Mouse (Mus musculus): ENCODE data around the gene Smim11.

Smim11 gene

GRCm38 (mm10) chr16:92300649-92301411 is at the start of gene Smim11:
Gene Smim11, plus strand, starts transcription at chr16:92301286.
- DNase-seq (ENCODE audit: low read depth, low spot score), result peak; percentile 97

- no peak for DNase-seq (ENCODE audit: low read depth, low spot score)
These were observed 46.8 kb upstream of the Smim11 start for GRCm38 (mm10) chr16:92254316-92254715.

DNA sequence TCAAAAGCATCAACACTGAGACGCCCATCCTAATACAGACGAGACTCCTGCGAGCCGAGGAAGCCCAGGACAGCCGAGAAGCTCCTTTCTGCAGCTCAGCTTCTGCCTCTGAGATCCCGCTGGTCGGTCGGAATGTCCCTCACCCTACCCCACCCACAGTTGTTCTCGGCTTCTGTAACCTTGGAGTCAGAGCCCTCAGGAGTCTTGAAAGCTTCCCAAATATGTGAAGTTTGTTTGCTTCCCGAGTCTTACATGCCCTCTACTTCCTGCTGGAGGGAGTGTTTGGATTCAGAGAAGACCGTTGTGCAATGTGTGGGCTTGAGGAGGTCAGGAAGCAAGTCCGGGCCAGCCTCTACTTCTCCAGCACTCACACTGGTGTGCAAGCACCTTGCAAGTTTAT is 33.2 kb upstream of the Smim11 start:
- no peak for DNase-seq (ENCODE audit: low read depth, low spot score)

GRCm38 (mm10) chr16:92274516-92274915 is 26.6 kb upstream of the Smim11 start:
- no peak for DNase-seq (ENCODE audit: low read depth, low spot score)

DNA sequence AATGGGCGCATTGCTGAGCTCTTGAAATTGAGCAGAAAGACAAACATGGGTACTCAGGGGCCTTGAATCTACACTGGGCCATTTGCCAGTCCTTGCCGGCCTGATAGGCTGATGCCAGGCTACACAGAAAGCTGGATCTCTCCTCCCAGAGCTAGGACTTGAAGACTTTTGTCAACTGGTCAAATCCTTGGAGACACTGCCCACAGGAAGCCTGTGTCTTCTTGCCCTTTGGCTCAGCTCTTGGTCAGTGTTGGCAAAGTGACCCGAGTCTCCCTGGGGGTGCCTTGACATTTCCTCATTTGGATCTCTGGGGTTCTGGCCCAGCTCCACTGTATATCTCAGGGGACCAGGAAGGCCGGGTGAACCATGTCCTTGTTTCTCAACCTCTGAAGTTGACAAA is 25.6 kb upstream of the Smim11 start:
- no peak for DNase-seq (ENCODE audit: low read depth, low spot score)

DNA sequence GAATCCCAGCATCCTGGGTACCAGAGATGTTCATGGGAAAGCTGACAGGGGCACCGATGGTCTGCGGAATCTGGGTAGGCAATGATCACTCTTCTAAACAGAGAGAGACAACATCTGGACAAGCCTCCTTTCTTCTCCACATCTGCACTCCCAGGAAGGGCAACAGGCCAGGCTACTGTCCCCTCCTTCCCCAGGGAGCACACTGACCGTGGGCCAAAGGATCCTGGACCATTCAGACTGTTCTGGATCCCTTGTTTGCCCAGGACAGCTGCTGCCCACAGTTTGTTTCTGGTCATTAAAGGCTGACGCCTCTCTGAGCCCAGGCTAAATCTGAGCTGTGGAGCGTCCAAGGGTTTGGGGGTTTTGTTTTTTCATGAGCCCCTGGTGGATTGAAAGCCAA is 18.4 kb upstream of the Smim11 start:
- DNase-seq (ENCODE audit: low read depth, low spot score), result no peak

- no peak for DNase-seq (ENCODE audit: low read depth, low spot score)
These were observed 16.0 kb upstream of the Smim11 start for GRCm38 (mm10) chr16:92285068-92285467.

DNA sequence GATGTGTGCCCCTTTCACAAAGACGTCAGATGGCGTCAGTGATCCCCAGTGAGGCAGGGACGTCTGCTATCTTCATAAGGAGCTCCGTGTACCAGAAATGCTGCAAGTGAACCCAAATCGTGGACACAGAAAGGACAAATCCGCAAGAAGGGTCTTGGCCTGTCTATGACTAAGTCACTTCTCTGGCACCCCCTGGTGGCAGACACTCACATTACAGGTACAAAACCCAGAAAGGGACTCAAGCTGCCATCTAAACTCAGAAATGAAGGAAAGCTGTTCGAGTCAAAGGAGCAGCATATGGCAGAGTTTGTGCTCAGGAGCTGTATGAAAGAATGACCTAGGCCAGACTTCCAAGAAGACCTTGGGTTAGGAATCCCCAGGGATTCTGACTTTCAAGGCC is 14.5 kb upstream of the Smim11 start:
- peak; percentile 83 for DNase-seq (ENCODE audit: low read depth, low spot score)

- DNase-seq (ENCODE audit: low read depth, low spot score), result no peak
These were observed 12.3 kb upstream of the Smim11 start for GRCm38 (mm10) chr16:92288778-92289177.

DNA sequence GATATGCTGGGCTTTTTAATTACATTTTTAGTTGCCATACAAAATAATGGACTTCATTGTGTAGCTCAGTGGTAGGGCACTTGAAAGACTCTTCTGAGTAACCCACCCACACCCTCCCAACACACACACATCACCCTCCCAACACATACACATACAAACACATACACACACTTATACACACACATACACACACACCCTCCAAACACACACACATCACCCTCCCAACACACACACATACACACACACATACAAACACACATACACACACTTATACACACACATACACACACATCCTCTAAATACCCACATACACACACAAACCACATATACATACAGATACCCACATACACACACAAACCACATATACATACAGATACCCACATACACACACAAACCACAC is 11.0 kb upstream of the Smim11 start:
- DNase-seq (ENCODE audit: low read depth, low spot score), result no peak

GRCm38 (mm10) chr16:92292101-92292500 is 9.0 kb upstream of the Smim11 start, which contains the start of gene Kcne2:
Gene Kcne2, plus strand, starts transcription at chr16:92292389.
- DNase-seq (ENCODE audit: low read depth, low spot score), result no peak

GRCm38 (mm10) chr16:92294267-92294970 is 6.7 kb upstream of the Smim11 start:
- no peak for DNase-seq (ENCODE audit: low read depth, low spot score)

DNA sequence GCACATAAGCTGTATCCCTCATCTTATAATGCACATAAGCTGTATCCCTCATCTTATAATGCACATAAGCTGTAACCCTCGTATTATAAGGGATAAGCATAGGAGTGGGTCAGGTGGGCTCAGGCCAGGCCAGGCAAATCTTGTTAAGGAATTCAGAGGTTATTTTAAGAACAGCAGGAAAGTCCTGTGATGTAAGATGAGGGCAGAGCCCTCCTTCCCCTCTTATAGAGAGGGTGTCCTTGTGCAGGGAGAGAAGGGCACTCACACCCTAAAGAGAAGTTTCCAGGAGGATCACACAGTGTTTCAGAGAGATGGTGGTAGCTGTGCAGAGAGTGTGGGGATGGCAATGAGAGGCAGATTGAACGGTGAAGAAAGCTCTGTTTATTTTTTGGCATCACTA is 5.8 kb upstream of the Smim11 start:
- DNase-seq (ENCODE audit: low read depth, low spot score), result no peak

DNA sequence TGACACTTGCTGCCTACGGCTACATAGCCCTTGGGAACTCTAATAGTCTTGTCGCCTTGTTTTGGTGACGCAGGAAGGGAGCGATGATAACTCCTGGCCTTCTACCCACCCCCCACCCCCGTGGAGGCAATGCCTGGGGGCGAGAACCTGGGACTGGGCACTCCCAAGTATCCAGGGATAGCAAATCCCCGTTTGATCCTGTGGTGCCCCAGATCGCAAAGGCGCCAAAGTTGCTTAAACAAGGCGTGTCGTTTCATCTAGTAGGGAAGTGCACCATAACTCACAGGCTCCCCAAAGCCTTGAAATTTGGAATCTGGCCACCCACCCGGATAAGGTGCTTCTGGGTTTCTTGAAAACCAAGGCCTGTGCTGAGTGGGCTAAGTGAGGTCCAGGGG is 323 bp downstream of the Smim11 start:
- DNase-seq (ENCODE audit: low read depth, low spot score), result no peak

GRCm38 (mm10) chr16:92301989-92302388 is 903 bp downstream of the Smim11 start:
- DNase-seq (ENCODE audit: low read depth, low spot score), result no peak

DNA sequence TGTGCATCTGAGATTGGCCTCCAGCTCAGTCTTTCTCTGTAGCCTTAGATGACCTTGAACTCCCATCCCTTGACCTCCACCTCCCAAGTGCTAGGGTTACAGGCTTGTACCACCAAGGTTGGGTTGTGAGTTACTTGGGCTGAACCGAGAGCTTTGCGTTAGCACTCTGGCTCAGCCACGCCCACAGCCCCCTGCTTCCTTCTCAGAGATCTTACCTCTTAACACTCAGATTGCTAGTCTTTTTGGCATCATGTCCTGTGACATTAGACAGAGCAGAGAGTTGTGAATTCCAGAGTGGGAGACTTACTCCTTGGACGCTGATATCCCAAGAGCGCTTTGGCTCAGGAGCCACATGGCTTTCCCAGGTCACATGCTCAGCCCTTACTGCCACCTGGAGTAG is 1.4 kb downstream of the Smim11 start:
- DNase-seq (ENCODE audit: low read depth, low spot score), result no peak

DNA sequence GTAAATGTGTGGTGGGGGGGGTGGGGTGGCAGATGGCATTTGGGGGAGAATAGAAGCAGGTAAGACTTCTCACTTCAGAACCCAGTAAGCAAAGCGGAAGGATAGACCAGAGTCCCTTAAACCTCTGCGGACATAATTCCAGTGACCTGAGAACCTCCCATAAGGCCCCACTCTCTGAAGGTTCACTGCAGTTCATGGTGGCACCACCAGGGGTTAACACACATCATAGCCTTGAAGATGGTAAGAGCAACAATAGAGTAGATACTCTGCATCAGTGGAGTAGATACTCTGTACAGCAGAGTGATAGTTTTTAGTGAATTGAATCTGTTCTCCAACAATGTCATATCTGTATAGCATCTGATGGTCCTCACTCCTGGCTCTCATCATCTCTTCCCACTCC is 4.4 kb downstream of the Smim11 start:
- peak; percentile 58 for DNase-seq (ENCODE audit: low read depth, low spot score)

DNA sequence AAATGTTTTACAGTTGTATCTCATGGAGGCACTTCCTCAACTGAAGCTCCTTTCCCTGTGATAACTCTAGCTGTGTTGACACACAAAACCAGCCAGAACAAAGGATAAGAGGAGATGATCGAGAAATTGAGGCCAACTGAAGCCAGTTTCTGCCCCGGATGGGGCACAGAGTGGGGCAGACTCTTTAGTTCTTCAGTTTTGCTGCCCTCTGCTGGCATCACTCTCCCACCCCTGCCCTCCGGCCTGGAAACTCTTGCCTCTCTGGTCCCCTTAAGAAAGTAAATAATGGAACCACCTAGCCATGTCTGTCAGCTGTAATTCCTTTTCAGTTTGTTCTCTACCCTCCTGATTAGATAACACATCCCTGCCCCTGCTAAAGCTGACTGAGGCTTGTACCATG is 6.9 kb downstream of the Smim11 start:
- no peak for DNase-seq (ENCODE audit: low read depth, low spot score)

GRCm38 (mm10) chr16:92309126-92309525 is 8.0 kb downstream of the Smim11 start:
- DNase-seq (ENCODE audit: low read depth, low spot score), result no peak

GRCm38 (mm10) chr16:92313953-92314741 is 13.1 kb downstream of the Smim11 start:
- peak; percentile 70 for DNase-seq (ENCODE audit: low read depth, low spot score)

DNA sequence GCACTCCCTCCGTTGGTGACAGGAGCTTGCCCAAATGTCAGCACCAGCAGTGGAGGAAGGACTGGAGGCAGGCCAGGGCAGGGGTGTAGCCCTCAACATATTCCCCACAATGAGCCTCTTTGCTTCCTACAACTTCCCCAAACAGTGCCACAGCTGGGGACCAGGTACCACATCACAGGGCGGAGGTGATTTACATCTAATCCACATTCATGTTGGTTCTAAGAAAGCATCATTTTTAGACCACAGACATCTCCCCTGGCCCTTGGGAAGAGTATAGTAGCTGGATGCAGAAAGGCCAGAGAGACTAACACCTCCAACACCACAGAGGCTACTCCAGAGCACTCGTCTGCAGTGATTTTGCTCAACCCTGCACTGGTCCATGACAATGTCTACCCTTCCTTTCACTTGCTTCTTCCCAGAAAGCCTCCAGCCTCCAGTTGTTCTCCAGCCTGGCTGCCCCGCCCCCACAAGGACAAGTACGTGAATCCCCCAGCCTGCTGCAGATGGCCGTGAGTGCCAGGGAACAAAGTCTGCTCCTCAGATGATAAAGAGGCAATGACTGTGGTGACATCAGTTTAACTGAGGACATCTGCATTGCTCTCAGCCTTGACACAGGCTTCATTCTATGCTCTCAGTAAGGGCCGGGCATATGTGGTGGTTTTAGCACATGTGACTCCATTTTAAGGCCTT is 15.1 kb downstream of the Smim11 start:
- DNase-seq (ENCODE audit: low read depth, low spot score), result no peak
